Mouse (Mus musculus): Measurements from ENCODE around the gene Hoxa2. TPM values are rescaled to one million over a fixed set of nuclear protein-coding genes. Genes with fewer than 3 reads are reported as not detected.

Hoxa2 gene
- 1.5 and 2.0 TPM in 2 replicates for polyA plus RNA-seq (2015; fragmentation: Nextera tagmentation; extraction: Ambion mirVana)

DNA sequence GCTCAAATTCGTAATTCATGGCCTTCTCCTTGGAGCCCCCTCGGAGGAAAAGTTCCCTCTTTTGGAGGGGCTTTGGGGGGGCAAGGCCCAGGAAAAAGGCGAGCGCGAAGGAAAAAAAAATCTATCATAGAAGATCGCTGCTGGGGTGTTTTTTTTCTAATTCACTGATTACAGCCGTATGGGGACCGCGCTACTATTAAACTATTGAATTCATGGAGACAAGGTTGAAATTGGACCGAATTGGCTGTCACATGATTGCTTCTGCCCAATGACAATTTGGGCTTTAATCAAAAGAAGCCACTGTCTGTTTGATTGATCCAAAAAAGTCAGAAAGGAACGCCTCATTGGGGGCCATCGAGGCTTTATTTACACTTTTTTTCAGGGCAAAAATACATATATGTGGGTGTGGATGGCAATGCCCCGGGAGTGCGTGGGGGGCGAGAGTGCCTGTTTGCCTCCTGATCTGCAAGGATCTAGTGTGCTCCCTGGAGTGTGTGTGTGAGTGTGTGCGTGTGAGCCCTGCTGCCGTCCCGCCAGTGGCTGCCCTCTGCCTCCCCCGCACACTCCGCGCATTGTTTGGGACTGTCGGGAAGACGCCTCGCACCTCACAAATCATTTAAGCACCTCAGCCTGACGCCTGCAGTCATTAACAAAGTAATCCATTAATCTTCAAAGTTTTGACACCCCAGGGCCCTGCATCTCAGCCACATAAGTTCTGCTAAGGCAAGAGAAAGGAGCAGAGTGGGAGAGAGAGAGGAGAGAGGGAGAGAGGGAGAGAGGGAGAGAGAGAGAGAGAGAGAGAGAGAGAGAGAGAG lies at the start of gene Hoxa2:
Gene Hoxa2, minus strand, starts transcription at position 206 of the 815 bp plus-strand sequence.
- peak within 1 kb of the TSS; percentile 45 for H3K4me3 ChIP-seq (ENCODE audit: low read length)
- peak within 1 kb of the TSS; percentile 62 for H3K9ac ChIP-seq (ENCODE audit: low read length)
- no peak for ATAC-seq (replicated peaks; ENCODE audit: extremely low read depth, insufficient read depth, low FRiP score)
- H3K4me2 ChIP-seq (ENCODE audit: low read depth, low read length), result peak within 1 kb of the TSS; percentile 45
- H3K27me3 ChIP-seq (ENCODE audit: control insufficient read depth, insufficient read depth, low read length), result peaks cover 76% of the 10 kb centered on the region
- WGBS, result 2% methylated on average over 25 of the region's 25 CpGs
- no peaks in the 10 kb centered on the region for H3K36me3 ChIP-seq (ENCODE audit: control insufficient read depth, insufficient read depth)
- peak within 1 kb of the TSS; percentile 61 for H3K27ac ChIP-seq (ENCODE audit: low read length)
- no peaks in the 10 kb centered on the region for H3K9me3 ChIP-seq (replicated peaks; ENCODE audit: control insufficient read depth, low read length)
- H3K4me1 ChIP-seq (ENCODE audit: control insufficient read depth, insufficient read depth, low read length), result 0 out of 2 replicates have a peak, but pooled peaks cover 2% of the 10 kb centered on the region

DNA sequence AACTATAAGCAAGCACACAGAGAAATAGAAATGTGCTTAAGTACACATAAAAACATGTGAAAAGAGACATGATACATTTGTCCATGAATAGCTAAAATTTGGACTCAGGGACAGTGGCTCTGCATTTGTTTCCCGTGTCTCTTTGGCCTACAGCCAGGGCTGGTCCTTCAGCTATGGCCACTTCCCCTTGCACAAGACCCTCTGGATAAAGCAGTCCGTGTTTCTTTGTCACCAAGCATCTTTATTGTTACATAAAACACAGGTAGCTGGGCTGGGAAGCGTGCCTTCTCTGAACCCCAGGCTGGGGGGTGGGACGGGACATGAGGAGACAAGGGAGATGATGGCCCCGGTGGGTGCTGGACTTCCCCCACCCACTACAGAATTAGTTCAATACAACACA lies 49.6 kb upstream of the Hoxa2 start:
- ATAC-seq (replicated peaks; ENCODE audit: extremely low read depth, insufficient read depth, low FRiP score), result no peak
- WGBS, result 19% methylated on average over 5 of the region's 5 CpGs
- H3K4me2 ChIP-seq (ENCODE audit: low read depth, low read length), result no peak overlapping the region
- no peak overlapping the region for H3K4me3 ChIP-seq (ENCODE audit: low read length)
- peaks cover 13% of the 10 kb centered on the region for H3K4me1 ChIP-seq (ENCODE audit: control insufficient read depth, insufficient read depth, low read length)
- H3K9ac ChIP-seq (ENCODE audit: low read length), result no peak overlapping the region
- peaks cover 98% of the 10 kb centered on the region for H3K27me3 ChIP-seq (ENCODE audit: control insufficient read depth, insufficient read depth, low read length)
- H3K36me3 ChIP-seq (ENCODE audit: control insufficient read depth, insufficient read depth), result no peaks in the 10 kb centered on the region
- H3K9me3 ChIP-seq (replicated peaks; ENCODE audit: control insufficient read depth, low read length), result no peaks in the 10 kb centered on the region
- no peak overlapping the region for H3K27ac ChIP-seq (ENCODE audit: low read length)

DNA sequence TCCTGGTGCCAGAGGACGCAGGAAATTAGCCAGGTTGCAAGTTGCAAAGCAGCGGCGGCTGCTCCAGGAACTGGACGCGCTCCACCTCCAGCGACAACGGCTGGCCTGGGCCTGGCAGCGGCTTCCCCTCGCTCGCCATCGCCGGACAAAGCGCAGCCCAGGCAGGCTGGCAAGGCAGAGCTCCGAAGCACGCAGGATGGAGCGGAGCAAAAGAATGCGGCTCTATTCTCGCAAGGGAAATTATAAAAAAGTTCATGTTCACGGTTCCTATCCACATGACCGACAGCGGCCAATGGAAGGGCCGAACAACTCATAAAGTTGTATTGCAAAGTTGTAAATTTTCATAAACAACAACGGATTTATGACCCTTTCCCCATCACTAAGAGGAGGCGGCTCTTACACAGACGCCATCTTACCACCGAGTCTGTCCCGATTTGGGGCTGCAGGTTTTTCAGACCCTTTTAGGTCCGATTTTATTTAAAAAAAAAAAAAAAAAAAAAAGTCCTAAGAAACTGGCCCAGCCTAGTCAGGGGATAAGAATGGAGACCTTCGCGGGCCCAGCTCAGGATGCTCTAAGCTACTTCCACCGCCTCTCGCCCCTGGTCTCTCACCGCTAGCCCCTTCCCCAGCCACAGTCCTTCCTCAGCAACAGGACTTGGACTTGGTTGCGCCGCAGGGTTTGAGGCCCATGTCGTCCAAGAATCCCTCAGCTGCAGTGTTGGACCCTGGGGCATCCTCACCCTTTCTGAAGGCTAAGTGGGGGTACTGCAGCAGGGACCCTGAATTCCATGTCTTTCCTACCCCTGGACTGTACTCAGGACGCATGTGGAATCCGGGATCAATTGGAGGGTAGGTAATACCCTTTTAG lies 48.7 kb upstream of the Hoxa2 start, which contains the start of the genes Hoxa3 and Gm28308:
Gene Hoxa3, minus strand, starts transcription at position 218 of the 868 bp plus-strand sequence.
Gene Gm28308, minus strand, starts transcription at position 221 of the 868 bp plus-strand sequence.
- H3K36me3 ChIP-seq (ENCODE audit: control insufficient read depth, insufficient read depth), result no peaks in the 10 kb centered on the region

DNA sequence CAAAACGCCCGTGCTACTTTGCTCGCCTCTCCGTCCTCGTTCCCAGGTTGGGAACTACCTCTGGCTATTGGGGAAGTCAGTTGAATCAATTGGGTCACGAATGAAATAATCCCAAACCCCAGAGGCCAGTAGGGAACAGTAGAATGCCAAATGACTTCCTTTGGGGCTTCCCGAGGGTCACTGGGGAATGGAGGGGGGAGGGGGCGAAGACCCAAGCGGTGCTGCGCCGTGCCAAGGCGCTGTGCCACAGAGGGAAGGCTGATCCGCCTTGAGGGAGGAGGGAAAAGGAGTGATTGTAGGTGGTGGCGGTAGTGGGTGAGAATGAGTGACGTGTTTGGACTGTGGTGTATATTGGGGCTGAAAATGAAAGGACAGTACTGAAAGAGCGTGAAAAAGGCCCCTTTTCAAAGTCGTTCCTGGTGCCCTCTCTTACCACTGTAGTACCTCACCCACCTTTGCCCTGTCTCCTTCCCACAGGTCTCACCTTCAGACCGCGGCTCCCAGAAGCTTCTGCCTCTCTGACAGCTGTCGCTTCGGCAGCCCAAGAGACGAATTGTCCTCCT lies 48.0 kb upstream of the Hoxa2 start:
- no peak overlapping the region for H3K27ac ChIP-seq (ENCODE audit: low read length)
- no peak for ATAC-seq (replicated peaks; ENCODE audit: extremely low read depth, insufficient read depth, low FRiP score)
- no peaks in the 10 kb centered on the region for H3K36me3 ChIP-seq (ENCODE audit: control insufficient read depth, insufficient read depth)
- H3K9ac ChIP-seq (ENCODE audit: low read length), result no peak overlapping the region
- no peaks in the 10 kb centered on the region for H3K9me3 ChIP-seq (replicated peaks; ENCODE audit: control insufficient read depth, low read length)
- WGBS, result 3% methylated on average over 22 of the region's 22 CpGs
- H3K4me1 ChIP-seq (ENCODE audit: control insufficient read depth, insufficient read depth, low read length), result peaks cover 13% of the 10 kb centered on the region
- peaks cover 97% of the 10 kb centered on the region for H3K27me3 ChIP-seq (ENCODE audit: control insufficient read depth, insufficient read depth, low read length)
- peak overlapping the region; percentile 39 for H3K4me3 ChIP-seq (ENCODE audit: low read length)
- H3K4me2 ChIP-seq (ENCODE audit: low read depth, low read length), result peak overlapping the region; percentile 49

More for the DNA sequence above, 48.7 kb upstream of the Hoxa2 start, which contains the start of the genes Hoxa3 and Gm28308:
- no peak within 1 kb of the TSS for H3K27ac ChIP-seq (ENCODE audit: low read length)
- H3K4me2 ChIP-seq (ENCODE audit: low read depth, low read length), result peak within 1 kb of the TSS; percentile 49
- H3K9me3 ChIP-seq (replicated peaks; ENCODE audit: control insufficient read depth, low read length), result no peaks in the 10 kb centered on the region
- ATAC-seq (replicated peaks; ENCODE audit: extremely low read depth, insufficient read depth, low FRiP score), result no peak
- peaks cover 98% of the 10 kb centered on the region for H3K27me3 ChIP-seq (ENCODE audit: control insufficient read depth, insufficient read depth, low read length)
- peaks cover 13% of the 10 kb centered on the region for H3K4me1 ChIP-seq (ENCODE audit: control insufficient read depth, insufficient read depth, low read length)
- WGBS, result 6% methylated on average over 38 of the region's 38 CpGs
- H3K9ac ChIP-seq (ENCODE audit: low read length), result no peak within 1 kb of the TSS
- peak within 1 kb of the TSS; percentile 39 for H3K4me3 ChIP-seq (ENCODE audit: low read length)

DNA sequence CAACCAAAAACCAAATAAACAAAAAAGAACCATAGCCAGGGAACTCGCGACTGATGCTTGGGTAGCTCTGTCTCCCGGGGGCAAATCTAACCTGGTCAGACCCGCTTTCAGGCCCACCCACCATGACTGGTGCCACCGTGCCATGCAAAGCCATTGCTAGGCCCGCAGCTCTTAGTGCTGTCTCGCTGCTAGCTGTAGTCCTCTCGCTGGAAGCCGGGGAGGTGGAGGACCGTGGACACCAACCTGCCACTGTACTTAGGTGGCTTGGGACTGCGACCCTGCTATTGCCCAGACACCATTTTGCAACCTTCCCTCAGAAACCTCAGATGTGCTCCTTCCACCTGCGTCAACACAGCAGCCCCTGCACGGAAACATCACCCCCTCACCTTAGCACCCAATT lies 47.3 kb upstream of the Hoxa2 start:
- no peak for ATAC-seq (replicated peaks; ENCODE audit: extremely low read depth, insufficient read depth, low FRiP score)

DNA sequence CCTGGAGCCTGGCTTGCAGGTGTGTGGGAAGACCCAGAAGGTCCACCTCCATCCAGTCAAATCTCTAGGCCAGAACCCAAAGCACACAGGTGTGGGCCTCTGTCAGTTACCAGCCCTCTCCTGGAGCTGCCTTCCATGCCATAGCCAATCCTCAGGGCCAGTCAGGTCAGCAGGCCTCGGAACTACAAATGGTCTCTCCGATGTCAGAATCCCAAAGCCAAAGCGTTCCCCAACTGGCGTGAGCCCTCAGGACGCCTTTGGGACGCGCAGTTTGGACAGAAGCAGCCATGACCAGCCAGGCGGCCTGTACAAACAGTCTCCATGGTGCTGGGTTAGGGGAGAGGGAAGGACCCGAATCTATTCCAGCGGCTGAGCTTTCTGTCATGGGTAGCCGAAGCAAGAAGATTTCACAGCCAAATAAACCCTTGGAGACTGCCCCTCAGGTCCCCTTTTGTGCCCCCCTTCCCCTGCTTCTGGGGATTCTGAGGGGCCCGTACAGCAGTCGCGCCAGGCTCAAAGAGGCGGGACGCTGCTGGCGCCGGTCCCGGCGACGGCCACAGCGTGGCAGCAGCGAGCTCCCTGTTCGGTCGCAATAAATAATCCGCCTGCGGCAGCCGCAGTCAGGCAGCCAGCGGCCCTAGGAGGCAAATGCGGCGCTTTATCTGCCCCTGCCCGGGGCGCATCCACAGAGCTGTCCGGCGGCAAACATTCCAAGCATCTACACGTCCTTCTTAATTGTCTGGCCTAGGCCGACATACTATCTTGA lies 46.7 kb upstream of the Hoxa2 start:
- 1% methylated on average over 37 of the region's 37 CpGs for WGBS
- no peak overlapping the region for H3K9ac ChIP-seq (ENCODE audit: low read length)
- H3K4me3 ChIP-seq (ENCODE audit: low read length), result peak overlapping the region; percentile 5
- peak overlapping the region; percentile 35 for H3K4me2 ChIP-seq (ENCODE audit: low read depth, low read length)
- peaks cover 4% of the 10 kb centered on the region for H3K4me1 ChIP-seq (ENCODE audit: control insufficient read depth, insufficient read depth, low read length)
- no peak overlapping the region for H3K27ac ChIP-seq (ENCODE audit: low read length)
- no peaks in the 10 kb centered on the region for H3K36me3 ChIP-seq (ENCODE audit: control insufficient read depth, insufficient read depth)
- no peaks in the 10 kb centered on the region for H3K9me3 ChIP-seq (replicated peaks; ENCODE audit: control insufficient read depth, low read length)
- ATAC-seq (replicated peaks; ENCODE audit: extremely low read depth, insufficient read depth, low FRiP score), result peak; percentile 64; the same call in 1 of the 2 replicates
- H3K27me3 ChIP-seq (ENCODE audit: control insufficient read depth, insufficient read depth, low read length), result peaks cover 96% of the 10 kb centered on the region

More for the DNA sequence above, 47.3 kb upstream of the Hoxa2 start:
- Histone ChIP-seq H3K4me1 (ENCODE audit: control insufficient read depth, insufficient read depth, low read length) (peaks cover 7% of the 10 kb centered on the region), H3K4me3 (ENCODE audit: low read length) (peak overlapping the region; percentile 5), H3K27me3 (ENCODE audit: control insufficient read depth, insufficient read depth, low read length) (peaks cover 97% of the 10 kb centered on the region), H3K36me3 (ENCODE audit: control insufficient read depth, insufficient read depth) (no peaks in the 10 kb centered on the region), H3K4me2 (ENCODE audit: low read depth, low read length) (peak overlapping the region; percentile 35), H3K9me3 (replicated peaks; ENCODE audit: control insufficient read depth, low read length) (no peaks in the 10 kb centered on the region), H3K9ac (ENCODE audit: low read length) (no peak overlapping the region), H3K27ac (ENCODE audit: low read length) (no peak overlapping the region)
- 4% methylated on average over 13 of the region's 13 CpGs for WGBS

DNA sequence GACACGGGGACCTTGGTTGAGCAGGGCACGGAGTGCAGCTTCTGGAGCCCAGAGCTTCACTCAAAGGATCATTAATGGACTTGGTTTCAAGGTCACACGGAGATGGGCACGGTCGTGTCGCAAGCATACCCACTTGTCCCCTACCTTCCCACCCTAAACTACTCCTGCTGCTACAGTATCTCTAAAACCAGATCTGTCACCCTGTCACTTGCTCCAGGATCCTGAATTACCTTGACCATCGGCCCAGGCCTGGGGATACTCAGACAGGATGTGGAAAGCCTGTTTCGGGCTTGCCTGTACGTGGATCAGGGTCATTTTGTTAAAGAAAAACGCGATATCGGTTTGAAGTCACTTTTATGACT lies 45.0 kb upstream of the Hoxa2 start:
- H3K4me2 ChIP-seq (ENCODE audit: low read depth, low read length), result no peak overlapping the region
- 16% methylated on average over 12 of the region's 12 CpGs for WGBS
- H3K4me3 ChIP-seq (ENCODE audit: low read length), result no peak overlapping the region
- no peaks in the 10 kb centered on the region for H3K9me3 ChIP-seq (replicated peaks; ENCODE audit: control insufficient read depth, low read length)
- H3K27me3 ChIP-seq (ENCODE audit: control insufficient read depth, insufficient read depth, low read length), result peaks cover 95% of the 10 kb centered on the region
- no peak overlapping the region for H3K27ac ChIP-seq (ENCODE audit: low read length)
- H3K9ac ChIP-seq (ENCODE audit: low read length), result no peak overlapping the region
- ATAC-seq (replicated peaks; ENCODE audit: extremely low read depth, insufficient read depth, low FRiP score), result no peak
- no peaks in the 10 kb centered on the region for H3K36me3 ChIP-seq (ENCODE audit: control insufficient read depth, insufficient read depth)
- peaks cover 4% of the 10 kb centered on the region for H3K4me1 ChIP-seq (ENCODE audit: control insufficient read depth, insufficient read depth, low read length)

All from heart, embryonic 16.5 days (tissue).